Mouse (Mus musculus): ENCODE data around the gene Gdpd4.

DNA sequence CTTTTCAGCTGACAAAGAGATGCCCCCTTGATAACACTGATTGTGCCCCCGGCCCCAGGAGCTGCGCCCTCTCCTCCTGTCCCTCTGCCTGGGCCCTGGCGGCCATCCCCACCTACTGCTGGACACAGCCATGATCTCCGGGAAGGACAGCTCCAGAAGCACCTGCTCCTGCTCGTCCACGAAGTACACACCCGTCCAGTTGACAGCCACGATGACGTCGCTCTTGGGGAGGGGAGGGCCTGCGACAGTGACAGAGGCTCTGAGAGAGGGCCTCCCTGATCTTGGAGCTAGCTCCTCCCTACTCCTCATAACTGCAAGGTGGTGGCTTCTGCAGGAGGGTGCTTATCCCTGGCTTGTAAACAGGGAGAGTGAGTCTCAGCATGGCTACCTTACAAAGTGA lies 146.5 kb downstream of the Gdpd4 start:
- TF ChIP-seq POLR2A (IDR thresholded peaks at IDR 0.05; ENCODE audit: borderline replicate concordance, control insufficient read depth, low read depth, low read length) (no peak), CTCF (IDR thresholded peaks at IDR 0.05; ENCODE audit: control insufficient read depth, insufficient read depth, low read length) (no peak)

Data from bone marrow, adult 2 months (tissue).